Comparison of ENCODE assay signal across 8 mouse cellular contexts in the genomic region with DNA sequence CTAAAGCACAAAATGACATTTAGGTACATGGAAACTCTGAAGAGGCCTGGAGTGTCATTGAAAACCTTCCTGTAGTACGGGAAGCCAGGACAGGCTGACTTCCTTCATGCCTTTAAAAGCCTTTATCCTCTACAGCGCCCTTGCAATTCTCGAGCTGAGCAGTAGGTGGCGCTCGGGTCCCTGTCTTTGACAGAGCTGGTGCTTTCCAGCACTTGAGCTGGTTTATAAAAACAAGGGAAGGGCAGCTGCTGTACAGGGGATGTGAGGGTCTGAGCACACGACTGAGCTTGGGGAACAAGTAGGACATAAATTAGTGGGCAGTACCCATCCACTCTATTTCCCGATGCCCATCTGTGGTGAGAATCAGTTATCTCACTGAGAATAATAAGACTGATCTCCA.
DNase-seq lines count a peak whose midpoint lies in the region; ATAC-seq and TF ChIP-seq lines count a peak whose summit lies in the region.

No protein-coding gene starts in this region.

- H3K36me3 ChIP-seq in G1E (replicated peaks) = no peaks in the 10 kb centered on the region
- H3K36me3 ChIP-seq in forebrain, embryonic 16.5 days (ENCODE audit: control insufficient read depth, insufficient read depth) = no peaks in the 10 kb centered on the region

- peak overlapping the region; percentile 51 for H3K4me2 ChIP-seq in forebrain, embryonic 16.5 days (ENCODE audit: low read length)

- H3K9ac ChIP-seq in forebrain, embryonic 16.5 days (replicated peaks; ENCODE audit: low read depth, low read length) = peak overlapping the region; percentile 24

- DNase-seq in G1E (ENCODE audit: low spot score) = no peak
- DNase-seq in c-Kit-positive CD71-positive TER-119-positive erythroid progenitor cells, embryonic 14.5 days (ENCODE audit: low spot score) = peak; percentile 83
- DNase-seq in heart, postnatal 25 days (ENCODE audit: low spot score) = peak; percentile 81
- DNase-seq in layer of hippocampus, adult 8-10 months (ENCODE audit: low spot score in 2 of 2) = peak; percentile 90 to 97
- peak; percentile 96 for DNase-seq in lung, postnatal 25 days (ENCODE audit: low spot score)
- DNase-seq in retina, adult 2 months (ENCODE audit: low read depth, low spot score) = peak; percentile 76
- DNase-seq in thymus, postnatal 36 days = peak; percentile 87 to 94

- H3K27me3 ChIP-seq in G1E (ENCODE audit: insufficient read depth, low read length) = no peaks in the 10 kb centered on the region
- H3K27me3 ChIP-seq in forebrain, embryonic 16.5 days (replicated peaks; ENCODE audit: control insufficient read depth, insufficient read depth, low read length) = no peaks in the 10 kb centered on the region

- no peaks in the 10 kb centered on the region for H3K4me1 ChIP-seq in G1E (ENCODE audit: insufficient read depth, low read depth, low read length)
- H3K4me1 ChIP-seq in forebrain, embryonic 16.5 days (replicated peaks; ENCODE audit: control insufficient read depth, insufficient read depth, low read length) = peaks cover 34% of the 10 kb centered on the region

- peak overlapping the region; percentile 55 for H3K27ac ChIP-seq in forebrain, embryonic 16.5 days (ENCODE audit: low read length)

- TF ChIP-seq CTCF in G1E (IDR thresholded peaks at IDR 0.05; ENCODE audit: low read depth, low read length) = peak; percentile 37

- WGBS in forebrain, embryonic 16.5 days = under 1% methylated on average over 7 of the region's 7 CpGs

- intact Hi-C loops in heart, postnatal 25 days (cut with DNase I) = loop anchor here (1.0 to 5.0 kb wide), 3 partner anchors 46 to 654 kb away; no protein-coding TSS in a partner anchor

- ATAC-seq in G1E (ENCODE audit: extremely low read depth, insufficient number of reproducible peaks, low FRiP score, poor library complexity, severe bottlenecking) = no peak
- ATAC-seq in forebrain, embryonic 16.5 days = peak; percentile 34

- peaks cover 61% of the 10 kb centered on the region for H3K9me3 ChIP-seq in G1E (replicated peaks)
- no peaks in the 10 kb centered on the region for H3K9me3 ChIP-seq in forebrain, embryonic 16.5 days (ENCODE audit: control insufficient read depth, low read length)

- no peak overlapping the region for H3K4me3 ChIP-seq in G1E (ENCODE audit: low read depth, low read length)
- peak overlapping the region; percentile 21 for H3K4me3 ChIP-seq in forebrain, embryonic 16.5 days (replicated peaks; ENCODE audit: low read length)
